Mouse (Mus musculus) heart, postnatal 36 days (tissue): Measurements from ENCODE around the gene Senp6. TPM values are rescaled to one million over a fixed set of nuclear protein-coding genes. Genes with fewer than 3 reads are reported as not detected.
A peak's percentile ranks its signal among the peaks of the same experiment; 100 is the strongest.

ENCODE experiments used
- DNase-seq, 2 experiments: peaks; one replicate each; pipeline ENCODE4 v3.0.0; 2021 to 2022
- intact Hi-C: fragments of 180-260 bp; cut with DNase I; formaldehyde crosslinking; loops from one replicate; pipeline ENCODE4 v1.15.1; 2025
- total RNA-seq, 2 experiments: library from RNA; stranded (reverse); gene quantifications; 2 replicates each; pipeline ENCODE4 v1.2.3; 2021

The Senp6 gene
- total RNA-seq, 2 experiments from 2014 or later = 66.0 to 69.9 TPM

GRCm38 (mm10) chr9:80166425-80166824 is 99.7 kb downstream of the Senp6 start:
- no peak for DNase-seq
- intact Hi-C loops = loop anchor here (5.0 to 10.0 kb wide), 2 partner anchors 96 to 372 kb away; partner anchors contain the start of gene Tmem30a

- DNase-seq = no peak
- intact Hi-C loops = loop anchor here (5.0 to 10.0 kb wide), 2 partner anchors 95 to 372 kb away; partner anchors contain the start of gene Tmem30a
Observed at GRCm38 (mm10) chr9:80167089-80167488, 100.4 kb downstream of the Senp6 start.

- no peak for DNase-seq
- intact Hi-C loops = loop anchor here (5.0 to 10.0 kb wide), 2 partner anchors 93 to 375 kb away; partner anchors contain the start of gene Tmem30a
Observed at GRCm38 (mm10) chr9:80169551-80169950, 102.8 kb downstream of the Senp6 start.

GRCm38 (mm10) chr9:80171241-80171640 is 104.5 kb downstream of the Senp6 start:
- intact Hi-C loops = no loop called here
- no peak for DNase-seq

- intact Hi-C loops = no loop called here
- DNase-seq = no peak
Observed at GRCm38 (mm10) chr9:80172396-80173222, 105.9 kb downstream of the Senp6 start.

- intact Hi-C loops = no loop called here
- peak; percentile 58 to 63 for DNase-seq
Observed at GRCm38 (mm10) chr9:80173629-80174028, 106.9 kb downstream of the Senp6 start.

GRCm38 (mm10) chr9:80176696-80177478 is 110.2 kb downstream of the Senp6 start:
- intact Hi-C loops = no loop called here
- DNase-seq = peak in 1 of 2 experiments; percentile 15

GRCm38 (mm10) chr9:80178670-80179069 is 112.0 kb downstream of the Senp6 start:
- no peak for DNase-seq
- intact Hi-C loops = no loop called here

GRCm38 (mm10) chr9:80179688-80180087 is 113.0 kb downstream of the Senp6 start:
- intact Hi-C loops = no loop called here

GRCm38 (mm10) chr9:80180771-80181170 is 114.1 kb downstream of the Senp6 start:
- no peak for DNase-seq
- intact Hi-C loops = no loop called here

More at GRCm38 (mm10) chr9:80179688-80180087, 113.0 kb downstream of the Senp6 start:
- DNase-seq = no peak

- DNase-seq = no peak
- intact Hi-C loops = no loop called here
Observed at GRCm38 (mm10) chr9:80181692-80182091, 115.0 kb downstream of the Senp6 start.

GRCm38 (mm10) chr9:80184138-80184537 is 117.4 kb downstream of the Senp6 start:
- intact Hi-C loops = no loop called here
- no peak for DNase-seq

- intact Hi-C loops = no loop called here
- no peak for DNase-seq
Observed at GRCm38 (mm10) chr9:80185737-80186136, 119.0 kb downstream of the Senp6 start.

- intact Hi-C loops = no loop called here
- DNase-seq = no peak
Observed at GRCm38 (mm10) chr9:80186693-80187092, 120.0 kb downstream of the Senp6 start.

- DNase-seq = no peak
- intact Hi-C loops = no loop called here
Observed at GRCm38 (mm10) chr9:80188324-80188893, 121.7 kb downstream of the Senp6 start.

- intact Hi-C loops = no loop called here
- DNase-seq = no peak
Observed at GRCm38 (mm10) chr9:80191240-80191639, 124.5 kb downstream of the Senp6 start.

- intact Hi-C loops = no loop called here
- DNase-seq = no peak
Observed at GRCm38 (mm10) chr9:80192324-80192723, 125.6 kb downstream of the Senp6 start.

- no peak for DNase-seq
- intact Hi-C loops = no loop called here
Observed at GRCm38 (mm10) chr9:80194446-80194845, 127.7 kb downstream of the Senp6 start.
